Comparison of ENCODE assay signal across 17 mouse cellular contexts in the genomic region with DNA sequence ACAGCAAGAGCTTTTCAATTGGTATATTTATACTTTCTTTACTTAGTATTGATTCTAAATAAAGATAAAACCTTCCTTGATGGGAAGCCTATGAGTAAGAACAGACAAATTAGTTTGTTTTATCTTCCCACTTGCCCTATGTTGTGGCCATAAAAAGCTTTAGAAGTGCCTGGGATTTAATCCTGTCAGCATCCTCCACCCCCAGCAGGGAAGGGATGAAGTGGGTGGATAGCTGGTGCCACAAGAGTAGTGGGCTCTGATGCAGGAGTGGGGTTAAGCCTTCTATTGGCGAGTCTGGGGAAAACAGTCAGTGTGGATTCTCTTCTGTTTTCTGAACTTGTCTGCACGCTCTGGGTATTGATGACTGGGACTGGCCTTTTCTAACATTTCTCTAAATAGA.
"Had no signal": no experiment of that assay in that cellular context is flagged by ENCODE, and none has a peak within 500 bp of the region (broad histone marks: within the 10 kb centered on the region; RNA-seq: fewer than 3 reads in every experiment).

No protein-coding gene starts in this region.

- H3K4me1 ChIP-seq: intestine, embryonic 15.5 days; kidney, embryonic 15.5 days; limb, embryonic 12.5 days; liver, embryonic 13.5 days; lung, embryonic 15.5 days; megakaryocyte, embryonic 14.5 days; midbrain, embryonic 12.5 days; neural tube, embryonic 15.5 days; stomach, embryonic 15.5 days had no signal

- DNase-seq: kidney, adult 2 months; kidney, postnatal 25 days; layer of hippocampus, postnatal 36 days; liver; liver, embryonic 13.5 days; liver, postnatal 0 days; lung, postnatal 14 days; thymus, postnatal 36 days had no signal

- H3K9me3 ChIP-seq: intestine, embryonic 15.5 days; kidney, embryonic 15.5 days; limb, embryonic 12.5 days; liver, embryonic 13.5 days; lung, embryonic 15.5 days; megakaryocyte, embryonic 14.5 days; midbrain, embryonic 12.5 days; neural tube, embryonic 15.5 days; stomach, embryonic 15.5 days had no signal

- H3K27me3 ChIP-seq: intestine, embryonic 15.5 days; kidney, embryonic 15.5 days; limb, embryonic 12.5 days; liver, embryonic 13.5 days; lung, embryonic 15.5 days; megakaryocyte, embryonic 14.5 days; midbrain, embryonic 12.5 days; neural tube, embryonic 15.5 days; stomach, embryonic 15.5 days had no signal

- H3K9ac ChIP-seq: intestine, embryonic 15.5 days; kidney, embryonic 15.5 days; limb, embryonic 12.5 days; liver, embryonic 13.5 days; liver, postnatal 0 days; lung, embryonic 15.5 days; midbrain, embryonic 12.5 days; neural tube, embryonic 15.5 days; stomach, embryonic 15.5 days had no signal

- H3K4me3 ChIP-seq: intestine, embryonic 15.5 days; kidney, embryonic 15.5 days; limb, embryonic 12.5 days; liver, embryonic 13.5 days; lung, embryonic 15.5 days; megakaryocyte, embryonic 14.5 days; midbrain, embryonic 12.5 days; neural tube, embryonic 15.5 days; stomach, embryonic 15.5 days had no signal

- H3K27ac ChIP-seq: intestine, embryonic 15.5 days; kidney, embryonic 15.5 days; limb, embryonic 12.5 days; liver, embryonic 13.5 days; lung, embryonic 15.5 days; macrophage; midbrain, embryonic 12.5 days; neural tube, embryonic 15.5 days; stomach, embryonic 15.5 days had no signal

- ATAC-seq: intestine, embryonic 15.5 days; liver, postnatal 0 days had no signal

- H3K36me3 ChIP-seq: intestine, embryonic 15.5 days; kidney, embryonic 15.5 days; limb, embryonic 12.5 days; liver, embryonic 13.5 days; lung, embryonic 15.5 days; midbrain, embryonic 12.5 days; neural tube, embryonic 15.5 days; stomach, embryonic 15.5 days had no signal

- H3K4me2 ChIP-seq: intestine, embryonic 15.5 days; kidney, embryonic 15.5 days; limb, embryonic 12.5 days; liver, embryonic 13.5 days; lung, embryonic 15.5 days; midbrain, embryonic 12.5 days; neural tube, embryonic 15.5 days; stomach, embryonic 15.5 days had no signal
